Mouse (Mus musculus) c-Kit-positive CD71-positive TER-119-positive erythroid progenitor cells, embryonic 14.5 days (primary cell): Measurements from ENCODE around the gene Neurl4.
A peak's percentile ranks its signal among the peaks of the same experiment; 100 is the strongest.

Source experiments
- DNase-seq: peaks from one replicate; pipeline ENCODE4 v3.0.0-alpha.2; 2013; ENCODE audit warnings: low spot score

Neurl4 gene

DNA sequence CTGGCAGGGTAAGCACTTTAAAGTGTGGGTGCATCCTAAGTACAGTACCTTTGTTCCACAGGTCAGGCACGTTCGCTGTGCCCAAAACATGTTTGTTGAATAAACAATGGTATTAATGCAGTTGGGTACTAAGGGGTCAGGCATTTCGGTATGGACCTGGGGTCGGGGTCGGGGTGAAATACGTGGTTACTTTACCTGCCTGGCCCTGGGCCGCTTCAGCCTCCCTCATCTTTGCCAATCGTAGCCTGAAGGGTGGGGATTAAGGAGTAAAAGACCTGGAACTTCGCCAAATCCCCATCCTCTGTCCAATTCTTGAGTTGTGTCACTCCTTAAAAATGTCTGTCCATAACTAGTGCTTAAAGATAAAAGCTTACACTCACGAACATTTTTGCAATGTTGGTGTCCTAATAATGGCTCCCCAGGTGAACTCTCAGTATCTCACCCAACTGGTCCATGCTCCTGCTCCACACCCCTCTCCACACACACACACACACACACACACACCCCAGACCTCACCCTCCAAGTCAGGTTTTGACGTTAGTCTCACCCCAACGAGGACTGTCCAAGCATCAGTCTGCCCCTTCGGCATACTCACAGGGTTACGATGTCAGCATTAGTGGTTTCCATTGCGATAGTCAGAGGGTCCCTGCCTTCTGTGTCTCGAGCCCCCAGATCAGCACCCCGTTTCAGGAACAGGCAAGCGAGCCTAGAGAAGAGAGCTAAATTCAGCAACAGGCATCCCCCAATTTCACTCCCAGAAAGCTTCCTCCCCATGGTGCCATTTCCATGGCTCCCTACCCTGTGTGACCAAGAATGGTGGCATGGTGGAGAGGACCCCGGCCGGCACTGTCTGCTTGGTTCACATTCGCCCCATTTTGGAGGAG, 18.8 kb upstream of the Neurl4 start:
- no peak for DNase-seq

DNA sequence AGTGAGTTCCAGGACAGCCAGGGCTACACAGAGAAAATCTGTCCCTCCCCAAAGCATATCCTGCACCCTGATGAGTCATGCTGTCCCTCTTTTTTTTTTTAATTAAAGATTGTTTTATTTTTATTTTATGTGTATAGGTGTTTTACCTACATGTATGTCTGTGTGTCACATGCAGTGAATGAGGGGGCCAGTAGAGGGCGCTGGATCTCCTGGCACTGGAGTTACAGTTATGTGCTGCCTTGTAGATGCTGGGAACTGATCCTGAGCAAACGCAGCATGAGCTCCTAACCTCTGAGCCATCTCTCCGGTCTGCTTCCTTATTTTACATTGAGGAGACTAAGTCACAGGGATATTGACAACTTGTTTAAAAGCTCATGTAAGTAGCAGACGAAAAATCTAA, 17.8 kb upstream of the Neurl4 start:
- DNase-seq: no peak

DNA sequence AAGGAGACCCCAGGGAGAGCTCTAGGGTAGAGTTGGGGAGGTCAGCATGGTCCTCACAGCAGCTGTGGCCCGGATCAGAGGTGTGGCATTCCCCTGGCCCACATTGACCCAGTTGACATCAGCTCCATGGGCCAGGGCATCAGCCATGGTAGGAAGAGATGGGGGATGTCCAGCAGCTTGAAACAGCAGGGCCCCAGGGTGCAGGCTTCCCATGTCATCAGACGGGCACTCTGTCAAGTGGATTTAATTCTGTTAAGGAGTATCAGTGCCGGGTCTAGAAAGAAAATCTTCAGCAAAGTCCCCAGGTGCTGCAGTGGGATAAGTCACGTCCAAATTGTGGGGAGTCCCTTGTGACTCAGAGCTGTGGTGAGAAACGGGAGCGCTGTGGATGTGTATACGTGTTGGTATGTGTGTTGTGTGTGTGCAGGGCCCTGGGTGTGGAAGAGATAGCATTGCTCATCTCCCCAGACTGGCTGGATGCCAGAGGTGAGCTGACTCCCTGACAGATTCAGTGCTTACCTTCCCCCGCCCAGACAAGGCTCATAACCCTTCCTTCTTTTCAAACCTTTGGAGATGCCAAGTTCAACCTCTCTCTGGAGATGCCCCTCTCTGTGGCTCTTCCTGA, 17.2 kb upstream of the Neurl4 start:
- DNase-seq: no peak

DNA sequence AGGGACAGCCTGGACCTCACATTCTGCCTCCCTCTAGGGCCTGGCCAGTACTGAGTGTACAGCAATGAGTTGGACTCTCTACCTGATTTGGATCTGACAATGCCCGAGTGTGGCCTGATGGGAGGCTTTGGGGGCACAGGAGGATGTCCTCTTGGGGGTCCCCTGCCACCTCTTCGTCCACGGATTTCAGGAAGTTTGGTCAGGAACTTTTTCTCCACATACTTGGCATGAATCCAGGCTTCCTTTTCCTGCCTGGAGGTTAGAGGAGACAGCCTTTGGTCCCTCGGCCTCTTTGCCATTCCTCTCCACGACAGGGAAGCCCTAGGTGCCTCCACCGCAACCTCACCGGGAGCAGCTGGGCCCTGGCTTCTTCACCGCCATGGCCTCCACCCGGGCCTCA, 16.6 kb upstream of the Neurl4 start:
- no peak for DNase-seq

DNA sequence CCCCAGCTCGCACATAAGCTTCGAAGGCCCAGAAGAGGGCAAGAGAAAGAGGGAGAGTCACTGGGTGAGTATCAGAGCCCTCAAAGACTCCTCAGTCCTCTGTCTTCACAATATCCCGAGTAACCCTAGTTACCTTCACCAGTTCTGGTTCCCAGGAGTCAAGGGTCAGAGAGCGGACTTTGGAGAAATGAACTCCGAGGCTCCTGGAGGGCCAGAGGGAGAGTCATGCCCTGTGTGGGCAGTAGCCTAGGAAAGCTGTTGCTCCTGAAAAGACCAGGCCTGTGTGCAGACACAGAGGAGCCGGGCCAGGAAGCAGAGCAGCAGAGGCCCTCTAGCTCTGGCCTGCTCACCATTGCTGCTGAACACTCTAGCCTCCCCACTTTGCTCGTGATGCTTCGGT, 16.2 kb upstream of the Neurl4 start:
- no peak for DNase-seq

DNA sequence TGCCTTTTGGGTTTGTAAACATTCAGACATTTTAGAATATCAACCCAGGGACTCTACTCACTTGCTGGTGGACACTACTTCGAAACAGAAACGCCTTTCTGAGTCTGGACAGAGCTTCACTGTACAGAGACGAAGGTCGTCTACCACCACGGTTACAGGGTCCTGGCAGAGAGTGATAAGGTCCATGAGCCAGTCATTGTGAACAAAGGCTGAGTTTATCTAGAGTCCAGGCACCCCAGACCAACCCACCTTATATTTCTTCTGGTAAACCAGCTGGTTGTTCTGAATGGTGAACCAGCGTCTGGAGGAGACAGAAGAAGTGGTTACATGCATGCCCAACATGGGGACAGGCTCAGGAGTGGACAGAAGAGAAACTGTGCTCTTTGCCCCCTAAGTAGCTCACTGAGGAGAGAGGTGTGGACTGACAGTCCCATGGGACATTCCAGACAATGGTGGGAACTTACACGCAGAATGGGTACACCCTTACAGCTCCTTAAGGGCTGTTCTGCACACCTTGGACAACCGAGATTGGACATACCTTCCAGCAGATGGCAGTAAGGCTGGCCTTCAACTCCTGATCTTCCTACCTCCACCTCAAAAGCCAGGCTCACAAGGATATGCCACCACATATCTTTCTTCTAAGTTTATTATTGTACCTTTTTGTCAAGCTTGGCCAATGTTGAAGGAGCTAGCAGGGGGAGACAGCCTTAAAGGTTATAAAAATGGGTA, 13.8 kb upstream of the Neurl4 start:
- no peak for DNase-seq

DNA sequence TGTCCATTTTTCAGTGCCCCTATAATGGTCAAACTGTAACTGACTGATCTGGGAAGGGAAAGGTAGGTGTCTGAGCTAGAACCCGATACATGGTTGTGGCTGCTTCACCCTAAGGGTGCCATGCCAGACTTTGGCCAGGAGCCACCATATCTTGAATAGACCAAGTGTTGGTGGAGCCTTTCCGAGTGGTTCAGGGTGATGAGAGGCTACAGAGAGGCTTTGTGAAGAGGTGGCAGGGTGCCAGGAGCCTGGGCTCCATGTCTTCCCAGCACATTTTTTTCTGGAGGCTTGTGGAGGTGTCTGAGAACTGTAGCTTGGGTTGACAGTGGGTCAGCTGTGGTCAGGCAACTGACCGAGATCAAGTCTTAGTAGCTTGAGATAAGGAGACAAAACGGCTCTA, 9.4 kb upstream of the Neurl4 start:
- no peak for DNase-seq

DNA sequence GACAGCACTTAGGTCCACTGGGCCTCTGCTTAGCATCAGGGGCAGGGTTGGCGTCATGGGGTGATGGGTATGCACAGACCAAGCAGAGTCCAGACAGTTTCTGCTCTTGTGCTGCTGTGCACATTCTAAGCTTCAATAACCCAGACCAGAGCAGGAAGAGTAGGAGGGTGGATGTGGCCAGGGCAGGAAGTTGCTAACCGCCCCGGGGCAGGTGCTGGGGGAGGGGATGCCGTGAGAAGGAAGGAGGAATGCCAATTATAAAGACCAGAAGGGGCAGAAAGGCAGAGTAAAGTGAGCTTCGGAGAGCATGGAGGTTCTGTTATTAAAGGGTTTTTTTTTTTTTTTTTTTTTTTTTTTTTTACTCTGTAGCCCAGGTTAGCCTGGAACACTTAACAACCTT, 6.2 kb upstream of the Neurl4 start:
- no peak for DNase-seq

DNA sequence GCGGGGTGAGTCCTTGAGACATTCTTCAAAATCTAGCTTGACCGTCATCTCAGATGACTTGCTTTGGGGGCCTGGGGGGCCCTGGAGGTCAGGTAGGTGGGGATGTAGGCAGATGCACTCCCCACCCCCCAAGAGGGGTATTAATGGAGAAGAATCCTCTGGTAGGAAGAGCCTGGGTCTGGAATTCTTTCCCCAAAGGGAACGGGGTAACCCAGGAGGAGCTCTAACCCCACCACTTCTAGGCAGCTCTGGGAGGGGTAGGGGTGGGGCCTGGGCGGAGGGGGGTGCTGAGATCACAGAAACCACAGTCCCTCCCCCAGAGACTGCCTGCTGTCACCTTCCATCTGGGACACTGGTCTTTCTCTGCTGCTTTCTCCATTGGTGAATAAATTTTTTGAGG, 5.6 kb upstream of the Neurl4 start, which contains the start of gene Acap1:
Acap1 (minus strand) TSS at position 249 of the 400 bp plus-strand sequence.
- DNase-seq: no peak

DNA sequence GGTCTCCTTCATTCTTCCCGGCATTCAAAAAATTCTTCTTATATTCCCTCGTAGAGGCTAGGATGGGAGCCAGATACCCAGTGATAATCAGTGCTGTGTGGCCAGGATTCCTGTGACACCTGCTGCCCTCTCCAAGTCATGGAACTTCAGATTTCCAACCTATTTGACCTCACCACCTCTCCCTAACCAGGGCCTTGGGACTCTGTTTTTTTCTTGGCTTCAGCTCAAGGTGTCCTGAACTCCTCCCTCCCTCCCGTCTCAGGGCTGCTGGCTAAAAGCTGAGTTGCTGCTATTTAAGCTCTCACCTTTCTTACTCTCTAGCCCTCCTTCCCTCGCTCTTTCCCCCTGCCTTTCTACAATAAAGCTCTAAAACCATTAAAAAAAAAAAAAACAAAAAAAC, 1.0 kb upstream of the Neurl4 start:
- DNase-seq: no peak

DNA sequence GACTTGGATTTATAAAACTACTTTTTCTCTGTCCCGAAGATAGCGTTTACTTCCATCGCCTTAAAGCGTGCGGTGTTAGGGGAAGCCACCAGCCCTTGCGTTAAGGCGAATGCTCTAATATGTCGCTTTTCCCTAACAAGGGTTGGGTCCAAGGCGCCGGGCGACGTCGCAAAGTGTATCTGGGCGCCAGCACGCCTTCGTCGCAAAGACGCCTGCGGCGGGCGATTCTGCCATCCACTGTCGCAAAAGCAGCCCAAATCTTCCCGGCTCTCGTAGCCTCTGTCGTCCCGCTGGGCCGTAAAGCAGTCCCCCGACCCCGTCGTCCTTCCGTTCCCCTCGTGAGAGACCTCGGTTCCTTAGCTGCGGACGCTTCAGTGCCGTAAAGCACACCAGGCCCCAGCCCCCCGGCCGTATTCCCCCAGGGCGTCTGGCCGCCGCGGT, 554 bp downstream of the Neurl4 start:
- peak; percentile 92 for DNase-seq

DNA sequence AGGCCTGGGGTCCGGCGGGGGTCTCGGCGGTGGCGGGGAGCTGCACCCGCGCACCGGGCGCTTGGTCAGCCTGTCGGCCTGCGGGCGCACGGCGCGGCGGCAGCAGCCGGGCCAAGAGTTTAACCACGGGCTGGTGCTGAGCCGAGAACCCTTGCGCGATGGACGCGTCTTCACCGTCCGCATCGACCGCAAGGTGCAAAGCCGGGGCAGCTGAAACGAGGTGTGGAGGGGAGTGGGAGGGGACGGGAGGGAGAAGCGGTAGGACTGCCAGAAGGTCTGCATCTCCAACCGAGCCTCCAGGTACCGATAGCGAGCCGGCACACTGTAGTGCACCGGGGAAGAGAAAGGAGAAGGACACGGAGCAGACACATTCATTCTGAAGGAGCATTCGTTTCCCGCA, 1.1 kb downstream of the Neurl4 start:
- DNase-seq: no peak

DNA sequence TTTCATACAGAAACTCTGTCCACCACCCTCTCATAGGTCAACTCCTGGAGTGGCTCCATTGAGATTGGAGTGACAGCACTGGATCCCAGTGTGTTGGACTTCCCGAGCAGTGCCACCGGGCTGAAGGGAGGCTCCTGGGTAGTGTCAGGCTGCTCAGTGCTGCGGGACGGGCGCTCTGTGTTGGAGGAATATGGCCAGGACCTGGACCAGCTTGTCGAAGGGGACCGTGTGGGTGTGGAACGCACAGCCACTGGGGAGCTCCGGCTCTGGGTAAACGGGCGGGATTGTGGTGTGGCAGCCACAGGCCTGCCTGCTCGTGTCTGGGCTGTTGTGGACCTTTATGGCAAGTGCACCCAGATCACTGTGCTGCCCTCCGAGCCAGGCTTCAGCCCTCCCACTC, 2.1 kb downstream of the Neurl4 start:
- DNase-seq: no peak

DNA sequence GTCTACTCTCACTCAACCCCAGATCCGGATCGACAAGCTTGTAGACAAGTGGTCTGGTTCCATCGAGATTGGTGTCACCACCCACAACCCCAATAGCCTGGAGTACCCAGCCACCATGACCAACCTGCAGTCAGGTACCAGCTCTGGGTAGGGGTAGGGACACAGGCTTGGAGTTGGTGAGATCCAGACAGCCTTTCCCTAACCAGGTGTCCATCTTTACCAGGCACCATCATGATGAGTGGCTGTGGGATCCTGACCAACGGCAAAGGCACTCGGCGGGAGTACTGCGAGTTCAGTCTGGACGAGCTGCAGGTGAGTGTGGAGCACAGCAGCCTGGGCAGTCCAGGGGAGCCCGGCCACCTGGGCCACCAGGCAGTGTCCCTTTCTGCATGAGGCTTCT, 3.4 kb downstream of the Neurl4 start:
- no peak for DNase-seq

DNA sequence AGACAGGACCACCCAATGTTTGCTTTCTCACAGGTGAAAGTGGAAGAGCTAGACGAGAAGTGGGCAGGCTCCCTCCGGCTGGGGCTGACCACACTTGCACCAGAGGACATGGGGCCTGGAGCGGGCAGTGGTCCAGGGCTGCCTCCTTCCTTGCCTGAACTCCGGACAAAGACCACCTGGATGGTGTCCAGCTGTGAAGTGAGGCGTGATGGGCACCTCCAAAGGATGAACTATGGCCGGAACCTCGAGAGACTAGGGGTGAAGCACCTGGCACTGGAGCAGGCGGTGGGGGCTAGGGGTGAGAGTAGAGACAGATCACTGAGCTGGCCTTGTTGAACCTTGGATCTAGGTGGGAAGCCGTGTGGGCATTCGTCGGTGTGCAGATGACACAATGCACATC, 7.8 kb downstream of the Neurl4 start:
- no peak for DNase-seq

DNA sequence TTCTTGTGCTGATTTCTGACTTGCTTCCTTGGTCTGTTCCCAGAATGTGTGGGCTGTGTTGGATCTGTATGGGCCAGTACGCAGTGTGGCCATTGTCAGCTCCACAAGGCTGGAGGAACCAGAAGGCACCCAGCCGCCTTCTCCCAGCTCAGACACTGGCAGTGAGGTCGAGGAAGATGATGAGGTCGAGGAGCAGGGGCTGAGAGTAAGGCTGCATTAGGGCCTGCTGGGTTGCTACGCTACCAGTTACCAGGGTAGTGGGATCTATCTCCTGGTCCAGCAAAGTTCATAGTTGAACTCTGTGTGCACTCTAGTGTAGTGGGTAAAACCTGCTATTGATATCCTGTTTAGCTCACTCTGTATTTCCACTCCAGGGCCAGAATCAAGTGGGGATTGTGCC, 8.3 kb downstream of the Neurl4 start:
- no peak for DNase-seq

DNA sequence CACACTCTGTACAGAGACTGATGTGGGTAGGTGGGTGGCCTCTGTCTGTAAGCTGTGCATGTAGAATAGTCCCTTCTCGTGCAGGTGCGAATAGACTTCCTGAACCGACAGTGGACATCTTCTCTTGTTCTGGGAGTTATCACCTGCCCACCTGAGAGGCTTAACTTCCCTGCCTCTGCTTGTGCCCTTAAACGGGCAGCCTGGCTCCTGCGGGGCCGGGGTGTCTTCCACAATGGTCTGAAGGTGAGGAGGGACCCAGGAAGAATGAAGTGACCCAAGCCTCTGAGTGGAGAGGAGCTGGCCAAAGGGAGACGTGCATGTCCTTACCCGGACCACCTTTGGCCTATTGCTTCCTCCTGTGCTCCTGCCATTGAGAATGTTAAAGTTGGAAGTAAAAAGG, 9.3 kb downstream of the Neurl4 start:
- no peak for DNase-seq

DNA sequence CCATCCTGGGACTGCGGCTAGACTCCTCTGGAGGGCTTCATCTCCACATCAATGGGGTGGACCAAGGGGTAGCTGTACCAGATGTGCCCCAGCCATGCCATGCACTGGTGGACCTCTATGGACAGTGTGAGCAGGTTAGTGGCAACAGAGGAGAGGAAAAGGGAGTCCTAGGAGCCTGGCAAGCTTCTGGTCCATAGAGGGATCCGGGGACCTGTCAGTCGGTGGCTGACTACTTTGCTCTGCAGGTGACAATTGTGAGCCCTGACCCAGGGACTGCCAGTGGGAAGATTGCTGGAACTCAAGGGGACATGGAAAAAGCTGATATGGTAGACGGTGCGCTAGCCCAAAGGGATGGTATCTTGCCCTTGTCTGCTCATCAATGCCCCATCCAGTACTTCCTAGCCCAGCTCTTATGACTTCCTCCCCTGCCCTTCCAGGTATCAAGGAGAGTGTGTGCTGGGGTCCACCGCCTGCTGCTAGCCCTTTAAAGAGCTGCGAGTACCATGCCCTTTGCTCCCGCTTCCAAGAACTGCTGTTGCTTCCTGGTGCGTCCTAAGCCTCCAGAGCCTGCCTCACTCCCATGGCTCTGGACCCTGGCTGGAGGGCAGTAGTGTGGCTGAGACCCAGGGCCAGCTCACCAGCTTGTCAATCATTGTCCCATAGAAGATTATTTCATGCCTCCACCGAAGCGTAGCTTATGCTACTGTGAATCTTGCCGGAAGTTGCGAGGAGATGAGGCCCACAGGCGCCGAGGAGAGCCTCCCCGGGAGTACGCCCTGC, 10.1 kb downstream of the Neurl4 start:
- no peak for DNase-seq

DNA sequence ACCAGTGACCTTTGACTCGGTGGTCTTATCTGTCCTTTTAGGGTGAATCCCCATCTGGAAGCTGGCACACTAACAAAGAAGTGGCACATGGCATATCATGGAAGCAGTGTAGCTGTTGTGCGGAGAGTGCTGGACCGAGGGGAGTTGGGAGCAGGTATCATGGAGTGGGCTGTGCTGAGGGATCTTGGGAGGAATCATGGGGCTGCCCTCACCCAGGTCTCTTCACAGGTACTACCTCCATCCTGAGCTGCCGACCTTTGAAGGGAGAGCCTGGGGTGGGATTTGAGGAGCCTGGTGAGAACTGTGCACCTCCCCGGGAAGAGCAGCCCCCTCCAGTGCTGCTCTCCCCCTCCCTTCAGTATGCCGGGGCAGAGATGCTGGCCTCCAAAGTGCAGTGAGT, 10.8 kb downstream of the Neurl4 start:
- DNase-seq: no peak

DNA sequence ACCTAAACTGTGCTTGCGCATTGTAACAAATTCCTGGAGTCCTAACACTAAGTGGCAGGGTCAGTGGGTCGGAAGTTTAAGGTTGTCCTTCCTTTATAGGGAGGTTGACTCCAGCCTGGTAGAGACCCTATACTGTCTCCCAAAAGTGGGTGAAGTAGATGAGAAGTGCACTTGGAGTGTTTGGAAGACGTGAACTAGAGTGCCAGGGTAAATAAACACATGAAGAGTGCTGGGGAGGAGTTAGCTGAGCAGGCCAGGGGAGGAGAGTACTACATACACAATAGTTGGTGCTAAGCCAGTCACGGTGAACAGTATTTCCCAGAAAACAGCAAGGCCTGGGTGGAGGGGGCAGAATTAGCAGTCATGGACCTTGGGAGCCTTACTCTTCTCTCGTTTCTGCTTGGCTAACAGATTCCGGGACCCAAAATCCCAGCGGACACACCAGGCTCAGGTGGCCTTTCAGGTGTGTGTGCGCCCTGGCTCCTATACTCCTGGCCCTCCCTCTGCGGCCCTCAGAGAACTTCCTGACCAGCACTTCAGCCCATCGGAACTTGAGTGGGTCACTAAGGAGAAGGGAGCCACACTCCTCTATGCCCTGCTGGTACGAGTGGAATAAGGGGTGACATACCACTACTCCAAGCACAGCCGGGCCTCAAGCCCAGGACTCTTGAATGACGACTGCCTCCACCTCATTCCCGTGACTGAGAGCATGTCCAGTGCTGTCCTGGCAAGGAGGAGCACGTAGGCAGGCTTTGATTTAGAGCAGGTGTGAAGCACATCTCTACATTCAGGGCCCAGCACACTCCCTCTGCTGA, 12.1 kb downstream of the Neurl4 start:
- DNase-seq: no peak
